Mouse (Mus musculus) C2C12 (cell line): ENCODE measurements around the gene Fgf8.

Experiments used
- CEBPB ChIP-seq: IDR thresholded peaks from one replicate; pipeline ENCODE4 v1.6.1; 2011; ENCODE audit warnings: low read depth, mild to moderate bottlenecking, control low read depth, moderate library complexity
- CTCF ChIP-seq: IDR thresholded peaks from one replicate; pipeline ENCODE4 v1.5.1; 2011; ENCODE audit not compliant: control insufficient read depth, insufficient read depth, insufficient read length
- FOSL1 ChIP-seq: IDR thresholded peaks from one replicate; pipeline ENCODE4 v1.8.0; 2011; ENCODE audit warnings: mild to moderate bottlenecking, low read length; ENCODE audit not compliant: poor library complexity, insufficient read depth, severe bottlenecking
- MAX ChIP-seq: IDR thresholded peaks from one replicate; pipeline ENCODE4 v1.6.1; 2011; ENCODE audit warnings: mild to moderate bottlenecking, control low read depth
- MYOD1 ChIP-seq: IDR thresholded peaks from one replicate; pipeline ENCODE4 v1.6.1; 2011; ENCODE audit warnings: low read depth; ENCODE audit not compliant: control insufficient read depth, insufficient read length
- MYOG ChIP-seq: IDR thresholded peaks from one replicate; pipeline ENCODE4 v1.6.1; 2011; ENCODE audit not compliant: control insufficient read depth, insufficient read length; ENCODE audit errors: extremely low read depth
- USF1 ChIP-seq: IDR thresholded peaks from one replicate; pipeline ENCODE4 v1.6.1; 2011; ENCODE audit warnings: low read depth, mild to moderate bottlenecking, control low read depth, moderate library complexity

DNA sequence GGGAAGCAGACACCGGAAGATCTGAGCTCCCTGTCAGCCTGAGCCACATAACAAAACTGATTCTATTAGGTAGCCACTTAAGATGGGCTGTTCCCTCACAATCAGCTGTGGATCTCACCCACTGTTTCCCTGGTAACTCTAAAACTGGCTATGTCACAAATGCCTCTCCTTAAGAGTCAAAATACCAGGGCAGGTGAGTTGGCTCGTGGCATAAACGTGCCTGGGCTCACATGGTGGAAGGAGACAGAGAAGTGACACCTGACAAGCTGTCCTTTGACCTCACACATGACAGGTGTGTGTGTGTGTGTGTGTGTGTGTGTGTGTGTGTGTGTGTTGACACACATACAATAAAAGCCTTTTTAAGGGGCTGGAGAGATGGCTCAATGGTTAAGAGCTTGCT, 44.7 kb upstream of the Fgf8 start:
- TF ChIP-seq CEBPB (no peak), CTCF (no peak), MYOD1 (no peak), MAX (no peak), USF1 (no peak), MYOG (no peak), FOSL1 (no peak)
